Mouse (Mus musculus) spleen, adult 2 months (tissue): Measurements from ENCODE around the gene Ipcef1. TPM values are rescaled to one million over a fixed set of nuclear protein-coding genes. Genes with fewer than 3 reads are reported as not detected.

Experiments used
- DNase-seq, 2 experiments: peaks; one replicate each; pipeline versions ENCODE4 v3.0.0 to v3.0.0-alpha.2; 2012 to 2021; ENCODE audit warnings: low spot score in 2 of 2, low read depth in 1 of 2
- H3K27ac ChIP-seq: fragments of 200-500 bp; 2 replicates; pipeline ENCODE4 v1.5.1; 2012; ENCODE audit warnings: low read length, inconsistent platforms; ENCODE audit not compliant: insufficient read depth
- H3K27me3 ChIP-seq: fragments of 200-500 bp; 2 replicates; pipeline ENCODE4 v1.6.1; 2012; ENCODE audit warnings: mild to moderate bottlenecking, moderate library complexity, low read length, inconsistent platforms; ENCODE audit not compliant: control insufficient read depth, insufficient read depth
- H3K36me3 ChIP-seq: fragments of 200-500 bp; 2 replicates; pipeline ENCODE4 v1.6.1; 2012; ENCODE audit warnings: mild to moderate bottlenecking, low read length, inconsistent platforms; ENCODE audit not compliant: control insufficient read depth, insufficient read depth
- H3K4me1 ChIP-seq: fragments of 200-500 bp; 2 replicates; pipeline ENCODE4 v1.6.1; 2011; ENCODE audit warnings: inconsistent platforms; ENCODE audit not compliant: control insufficient read depth, insufficient read depth, insufficient read length
- H3K4me3 ChIP-seq: fragments of 200-500 bp; 2 replicates; pipeline ENCODE4 v1.5.1; 2011; ENCODE audit warnings: mild to moderate bottlenecking, inconsistent platforms; ENCODE audit not compliant: insufficient read depth, insufficient read length; ENCODE audit errors: extremely low read depth
- CTCF ChIP-seq: fragments of 200-500 bp; IDR thresholded peaks from 2 replicates; pipeline ENCODE4 v1.5.1; 2011; ENCODE audit warnings: mild to moderate bottlenecking, inconsistent platforms; ENCODE audit not compliant: insufficient read depth, insufficient read length, insufficient replicate concordance; ENCODE audit errors: extremely low read depth
- POLR2A ChIP-seq: fragments of 200-500 bp; IDR thresholded peaks from 2 replicates; pipeline ENCODE4 v1.6.1; 2011; ENCODE audit warnings: low read depth, low read length, inconsistent platforms
- WGBS: fragments of 180-500 bp; shearing (Covaris S2); methylation state at CpG from one replicate; pipeline ENCODE4 v1.1.7; 2018; 5-methylcytosine and 5-hydroxymethylcytosine counted together
- polyA plus RNA-seq: library from polyadenylated mRNA; depleted of rRNA; stranded (reverse); fragments of >200 nt; gene quantifications from 2 replicates; pipeline ENCODE4 v1.2.3, GENCODE M21; 2012

Ipcef1 gene
- polyA plus RNA-seq, 1 experiment, result 3.6 TPM

- H3K4me3 ChIP-seq, result no peak overlapping the region
- H3K27me3 ChIP-seq, result no peaks in the 10 kb centered on the region
- no peaks in the 10 kb centered on the region for H3K4me1 ChIP-seq
- WGBS, result 96% methylated on average over 5 of the region's 5 CpGs
- no peak for TF ChIP-seq CTCF
- no peak for TF ChIP-seq POLR2A
- H3K27ac ChIP-seq, result no peak overlapping the region
- no peaks in the 10 kb centered on the region for H3K36me3 ChIP-seq
- no peak for DNase-seq
Observed at GRCm38 (mm10) chr10:7070924-7071323, 18.6 kb upstream of the Ipcef1 start.

- no peak overlapping the region for H3K4me3 ChIP-seq
- no peak overlapping the region for H3K27ac ChIP-seq
- H3K36me3 ChIP-seq, result no peaks in the 10 kb centered on the region
- DNase-seq, result no peak
- TF ChIP-seq CTCF (no peak), POLR2A (no peak)
- WGBS, result 81% methylated on average over 8 of the region's 8 CpGs
- H3K27me3 ChIP-seq, result no peaks in the 10 kb centered on the region
- H3K4me1 ChIP-seq, result no peaks in the 10 kb centered on the region
Observed at GRCm38 (mm10) chr10:7070100-7070835, 18.0 kb upstream of the Ipcef1 start.

- Histone ChIP-seq H3K27ac (no peak overlapping the region), H3K4me3 (no peak overlapping the region), H3K36me3 (no peaks in the 10 kb centered on the region), H3K27me3 (no peaks in the 10 kb centered on the region), H3K4me1 (peaks cover 3% of the 10 kb centered on the region; the same call in 1 of the 2 replicates)
- WGBS, result 84% methylated on average over 2 of the region's 2 CpGs
- DNase-seq, result no peak
- TF ChIP-seq CTCF (no peak), POLR2A (no peak)
Observed at GRCm38 (mm10) chr10:7069090-7069489, 16.8 kb upstream of the Ipcef1 start.

DNA sequence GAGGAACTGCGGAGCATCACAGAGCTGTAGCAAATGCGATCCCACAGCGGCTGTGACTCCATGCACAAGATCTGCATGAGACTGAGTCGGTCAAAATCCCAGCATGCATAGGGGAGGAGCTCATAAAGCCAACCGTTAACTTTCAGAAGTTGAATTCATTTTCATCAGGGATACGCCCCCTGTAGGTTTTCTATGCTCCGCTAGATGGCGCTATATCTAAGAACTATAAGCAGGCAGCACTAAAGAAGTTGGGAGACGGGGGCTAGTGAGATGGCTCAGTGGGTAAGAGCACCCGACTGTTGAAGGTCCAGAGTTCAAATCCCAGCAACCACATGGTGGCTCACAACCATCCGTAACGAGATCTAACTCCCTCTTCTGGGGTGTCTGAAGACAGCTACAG, 16.3 kb upstream of the Ipcef1 start:
- H3K27me3 ChIP-seq, result no peaks in the 10 kb centered on the region
- no peak for DNase-seq
- H3K4me1 ChIP-seq, result peaks cover 5% of the 10 kb centered on the region; the same call in 1 of the 2 replicates
- H3K27ac ChIP-seq, result no peak overlapping the region
- 81% methylated on average over 12 of the region's 12 CpGs for WGBS
- no peak overlapping the region for H3K4me3 ChIP-seq
- H3K36me3 ChIP-seq, result no peaks in the 10 kb centered on the region
- TF ChIP-seq CTCF (no peak), POLR2A (no peak)

- WGBS, result 48% methylated on average over 9 of the region's 9 CpGs
- DNase-seq, result no peak
- Histone ChIP-seq H3K27ac (peak overlapping the region; percentile 3), H3K4me1 (peaks cover 9% of the 10 kb centered on the region; the same call in 1 of the 2 replicates), H3K36me3 (no peaks in the 10 kb centered on the region), H3K4me3 (peak overlapping the region; percentile 16; the same call in 1 of the 2 replicates), H3K27me3 (no peaks in the 10 kb centered on the region)
- TF ChIP-seq CTCF, result no peak
- no peak for TF ChIP-seq POLR2A
Observed at GRCm38 (mm10) chr10:7063752-7064457, 11.6 kb upstream of the Ipcef1 start.

GRCm38 (mm10) chr10:7062993-7063392, 10.7 kb upstream of the Ipcef1 start:
- no peaks in the 10 kb centered on the region for H3K36me3 ChIP-seq
- H3K4me1 ChIP-seq, result peaks cover 9% of the 10 kb centered on the region; the same call in 1 of the 2 replicates
- peak; percentile 18 to 37 for DNase-seq
- 9% methylated on average over 7 of the region's 7 CpGs for WGBS
- no peak overlapping the region for H3K27ac ChIP-seq
- H3K27me3 ChIP-seq, result no peaks in the 10 kb centered on the region
- TF ChIP-seq CTCF, result no peak
- TF ChIP-seq POLR2A, result no peak
- no peak overlapping the region for H3K4me3 ChIP-seq

GRCm38 (mm10) chr10:7060326-7060725, 8.0 kb upstream of the Ipcef1 start:
- peaks cover 9% of the 10 kb centered on the region; the same call in 1 of the 2 replicates for H3K4me1 ChIP-seq
- no peaks in the 10 kb centered on the region for H3K27me3 ChIP-seq
- DNase-seq, result no peak
- TF ChIP-seq CTCF, result no peak
- no peak for TF ChIP-seq POLR2A
- H3K4me3 ChIP-seq, result no peak overlapping the region
- WGBS, result 71% methylated on average over 5 of the region's 5 CpGs
- no peak overlapping the region for H3K27ac ChIP-seq
- H3K36me3 ChIP-seq, result no peaks in the 10 kb centered on the region
